Mouse (Mus musculus) liver, postnatal 0 days (tissue): ENCODE data around the gene Fxyd7.

ENCODE experiments used
- CTCF ChIP-seq: sonication (generic); IDR thresholded peaks from 2 replicates; pipeline ENCODE4 v1.5.1; 2016; ENCODE audit warnings: antibody characterized with exemption, low read depth
- EP300 ChIP-seq: IDR thresholded peaks from 2 replicates; pipeline ENCODE4 v1.6.1; 2016; ENCODE audit warnings: antibody characterized with exemption, low read depth, mild to moderate bottlenecking

- TF ChIP-seq CTCF (no peak), EP300 (no peak)
These were observed 36.0 kb upstream of the Fxyd7 start for GRCm38 (mm10) chr7:31087262-31087661.
